Mouse (Mus musculus) layer of hippocampus, postnatal 14 days (tissue): ENCODE data around the gene Pigs. TPM values are rescaled to one million over a fixed set of nuclear protein-coding genes. Genes with fewer than 3 reads are reported as not detected.

Source experiments
- DNase-seq, 2 experiments: peaks; one replicate each; pipeline ENCODE4 v3.0.0; 2021 to 2022; ENCODE audit warnings: low spot score in 2 of 2, mixed read lengths in 1 of 2
- long read RNA-seq, 2 experiments: library from polyadenylated mRNA; stranded (forward); transcript quantifications; one replicate each; pipeline ENCODE4 v2.0.0; 2021
- total RNA-seq, 2 experiments: library from RNA; stranded (reverse); gene quantifications; 2 replicates each; pipeline ENCODE4 v1.2.3; 2021

Gene Pigs
- total RNA-seq, result 10 to 100 TPM; 70.8 to 76.7 TPM
- long read RNA-seq, experiment 1, transcript Pigs-201 (12 exons, 2,501 nt), result major isoform, 85 of 122 reads
- long read RNA-seq, experiment 1, partial matches to known transcripts, result 20 of 122 reads
- long read RNA-seq, experiment 1, other reads (novel, unspliced or antisense), result 17 of 122 reads
- long read RNA-seq, experiment 2, transcript Pigs-201 (12 exons, 2,501 nt), result major isoform, 117 of 157 reads
- long read RNA-seq, experiment 2, partial matches to known transcripts, result 20 of 157 reads
- long read RNA-seq, experiment 2, other reads (novel, unspliced or antisense), result 20 of 157 reads

GRCm38 (mm10) chr11:78327634-78328511 is at the start of gene Pigs:
Gene Pigs, plus strand, starts transcription at chr11:78328415.
- DNase-seq, result peak; percentile 93 to 97

GRCm38 (mm10) chr11:78278853-78279252 is 49.4 kb upstream of the Pigs start:
- DNase-seq, result no peak

GRCm38 (mm10) chr11:78279586-78279985 is 48.6 kb upstream of the Pigs start:
- peak; percentile 14 to 49 for DNase-seq

- no peak for DNase-seq
Observed at GRCm38 (mm10) chr11:78289146-78289763, 39.0 kb upstream of the Pigs start.

- no peak for DNase-seq
Observed at GRCm38 (mm10) chr11:78290654-78291053, 37.6 kb upstream of the Pigs start, which contains the start of gene BC030499. Gene BC030499, plus strand, starts transcription at chr11:78290841.

GRCm38 (mm10) chr11:78294585-78294984 is 33.6 kb upstream of the Pigs start:
- no peak for DNase-seq

- DNase-seq, result no peak
Observed at GRCm38 (mm10) chr11:78300917-78301316, 27.3 kb upstream of the Pigs start.

GRCm38 (mm10) chr11:78301357-78302084 is 26.7 kb upstream of the Pigs start, which contains the start of gene Spag5:
Gene Spag5, plus strand, starts transcription at chr11:78301529.
- peak; percentile 84 to 93 for DNase-seq

GRCm38 (mm10) chr11:78305272-78305671 is 22.9 kb upstream of the Pigs start:
- DNase-seq, result no peak

GRCm38 (mm10) chr11:78310861-78311511 is 17.2 kb upstream of the Pigs start:
- DNase-seq, result no peak

GRCm38 (mm10) chr11:78313662-78314061 is 14.6 kb upstream of the Pigs start:
- DNase-seq, result no peak

- peak in 1 of 2 experiments; percentile 48 for DNase-seq
Observed at GRCm38 (mm10) chr11:78318411-78318810, 9.8 kb upstream of the Pigs start.

- DNase-seq, result peak; percentile 52 to 79
Observed at GRCm38 (mm10) chr11:78322076-78322831, 6.0 kb upstream of the Pigs start.

- peak; percentile 63 to 82 for DNase-seq
Observed at GRCm38 (mm10) chr11:78322860-78323259, 5.4 kb upstream of the Pigs start, which contains the start of gene Aldoc. Gene Aldoc, plus strand, starts transcription at chr11:78322968.

GRCm38 (mm10) chr11:78324000-78324785 is 4.0 kb upstream of the Pigs start:
- DNase-seq, result peak in 1 of 2 experiments; percentile 73

GRCm38 (mm10) chr11:78324965-78325364 is 3.2 kb upstream of the Pigs start:
- DNase-seq, result no peak

GRCm38 (mm10) chr11:78327215-78327614 is 1.0 kb upstream of the Pigs start:
- no peak for DNase-seq

- no peak for DNase-seq
Observed at GRCm38 (mm10) chr11:78328512-78329056, 369 bp downstream of the Pigs start.
